In genomic region chr15:89307461-89307860, GRCm38 (mm10) we compare ENCODE assay signal across 26 mouse cellular contexts. TPM values are rescaled to one million over a fixed set of nuclear protein-coding genes. Genes with fewer than 3 reads are reported as not detected.
DNase-seq lines count a peak whose midpoint lies in the region; TF ChIP-seq lines count a peak whose summit lies in the region.
"Had no signal": no experiment of that assay in that cellular context is flagged by ENCODE, and none has a peak within 500 bp of the region (broad histone marks: within the 10 kb centered on the region; RNA-seq: fewer than 3 reads in every experiment).

No protein-coding gene starts in this region.

- 72% methylated on average over 13 of the region's 13 CpGs for whole genome bisulfite sequencing in heart, adult 2 months

- H3K4me3 ChIP-seq in heart, adult 2 months = no peak overlapping the region
- no peak overlapping the region for H3K4me3 ChIP-seq in left cerebral cortex, adult 2 months
- H3K4me3 ChIP-seq: embryonic facial prominence, embryonic 10.5 days; embryonic facial prominence, embryonic 12.5 days; forebrain, embryonic 13.5 days; forebrain, embryonic 15.5 days had no signal

- peaks cover 17% of the 10 kb centered on the region for H3K4me1 ChIP-seq in heart, adult 2 months (ENCODE audit: control insufficient read depth, insufficient read depth, low read length)

- no peaks in the 10 kb centered on the region for H3K27me3 ChIP-seq in heart, adult 2 months (ENCODE audit: control insufficient read depth, insufficient read depth, low read length)
- H3K27me3 ChIP-seq: CH12.LX; embryonic facial prominence, embryonic 12.5 days; forebrain, embryonic 13.5 days; forebrain, embryonic 15.5 days; Patski had no signal

- peaks cover 7% of the 10 kb centered on the region for H3K79me2 ChIP-seq in heart, adult 2 months (replicated peaks; ENCODE audit: control insufficient read depth, insufficient read depth, low read length)

- intact Hi-C loops in heart, adult 2 months (cut with DNase I) = no loop called here
- intact Hi-C loops in left cerebral cortex, adult 2 months (cut with DNase I) = no loop called here

- TF ChIP-seq CTCF in heart, adult 2 months (IDR thresholded peaks at IDR 0.05) = no peak
- no peak for TF ChIP-seq CTCF in left cerebral cortex, adult 2 months (IDR thresholded peaks at IDR 0.05)

- H3K9ac ChIP-seq in heart, adult 2 months (ENCODE audit: low read depth, low read length) = no peak overlapping the region
- H3K9ac ChIP-seq: embryonic facial prominence, embryonic 12.5 days; forebrain, embryonic 13.5 days; forebrain, embryonic 15.5 days; forebrain, postnatal 0 days had no signal

- TF ChIP-seq POLR2A in heart, adult 2 months (IDR thresholded peaks at IDR 0.05; ENCODE audit: insufficient read depth, low read depth, low read length) = no peak

- peak; percentile 41 for DNase-seq in cerebellum, adult 11-12 months
- DNase-seq in cerebellum, adult 11 months = no peak
- peak; percentile 91 for DNase-seq in heart, adult 11 months
- no peak for DNase-seq in heart, adult 2 months
- DNase-seq in left cerebral cortex, adult 2 months (ENCODE audit: extremely low spot score in 1 of 2, low spot score in 2 of 2) = no peak
- no peak for DNase-seq in left cerebral cortex, adult 9 months (ENCODE audit: low spot score in 2 of 2)
- DNase-seq in right cerebral cortex, postnatal 10 days (ENCODE audit: low spot score in 2 of 2) = peak; percentile 18 to 20
- DNase-seq in right cerebral cortex, adult 2 months (ENCODE audit: low spot score in 2 of 2) = no peak
- DNase-seq: adrenal gland, adult 8-10 months; adrenal gland, postnatal 14 days; adrenal gland, postnatal 36 days; B cell, adult 2 months; forebrain, postnatal 0 days had no signal

- no peak overlapping the region for H3K27ac ChIP-seq in heart, adult 2 months
- H3K27ac ChIP-seq in left cerebral cortex, adult 2 months = peak overlapping the region; percentile 67; the same call in 1 of the 2 replicates
- H3K27ac ChIP-seq: embryonic facial prominence, embryonic 10.5 days; embryonic facial prominence, embryonic 12.5 days; forebrain, embryonic 13.5 days; forebrain, embryonic 15.5 days had no signal

- no peak for TF ChIP-seq EP300 in heart, adult 2 months (IDR thresholded peaks at IDR 0.05; ENCODE audit: insufficient read depth, low read depth, low read length)

- no peaks in the 10 kb centered on the region for H3K36me3 ChIP-seq in heart, adult 2 months (ENCODE audit: control insufficient read depth, insufficient read depth, low read length)

RNA-seq across cellular contexts. Expression of gene Sbf1, which starts 7.7 kb away (rescaled TPM):
- 10 to 100 TPM; 61.3 to 63.6 TPM for total RNA-seq in heart, adult 2 months (2021)
- polyA plus RNA-seq in heart, adult 2 months (2012; rRNA removed) = 116 and 150 TPM in 2 replicates
- 100 to 1,000 TPM; 244 to 245 TPM for total RNA-seq in left cerebral cortex, adult 2 months (2021)

RNA-seq across cellular contexts. Expression of gene Adm2, which starts 15.1 kb away (rescaled TPM):
- total RNA-seq in heart, adult 2 months (2021) = not detected
- not detected in 2 replicates for polyA plus RNA-seq in heart, adult 2 months (2012; rRNA removed)
- not detected for total RNA-seq in left cerebral cortex, adult 2 months (2021)
- total RNA-seq: adrenal gland, adult 18-20 months; adrenal gland, adult 8-10 months; adrenal gland, postnatal 14 days; adrenal gland, postnatal 36 days; forebrain, postnatal 0 days; G1E had no signal
- polyA plus RNA-seq: activated CD4-positive, CD25-positive, alpha-beta regulatory T cell, adult 4 months; CD4-positive, CD25-positive, alpha-beta regulatory T cell, adult 4 months; cortical plate, adult 2 months; embryonic facial prominence, embryonic 12.5 days; forebrain, embryonic 13.5 days; forebrain, embryonic 15.5 days; forebrain, postnatal 0 days had no signal

RNA-seq across cellular contexts. Expression of gene Miox, which starts 26.7 kb away (rescaled TPM):
- total RNA-seq in heart, adult 2 months (2021) = not detected
- polyA plus RNA-seq in heart, adult 2 months (2012; rRNA removed) = not detected in 2 replicates
- not detected for total RNA-seq in left cerebral cortex, adult 2 months (2021)
- total RNA-seq: adrenal gland, postnatal 14 days; adrenal gland, postnatal 36 days; CH12.LX; forebrain, postnatal 0 days had no signal
- polyA plus RNA-seq: activated CD4-positive, CD25-positive, alpha-beta regulatory T cell, adult 4 months; CD4-positive, CD25-positive, alpha-beta regulatory T cell, adult 4 months; cortical plate, adult 2 months; embryonic facial prominence, embryonic 10.5 days; embryonic facial prominence, embryonic 12.5 days; embryonic facial prominence, embryonic 14.5 days; forebrain, embryonic 11.5 days; forebrain, embryonic 13.5 days; forebrain, embryonic 15.5 days; forebrain, postnatal 0 days; G1E; Patski had no signal

RNA-seq across cellular contexts. Expression of gene Lmf2, which starts 48.0 kb away (rescaled TPM):
- total RNA-seq in heart, adult 2 months (2021) = 10 to 100 TPM; 25.7 to 26.1 TPM
- polyA plus RNA-seq in heart, adult 2 months (2012; rRNA removed) = 32.9 and 33.3 TPM in 2 replicates
- 10 to 100 TPM; 18.8 to 19.8 TPM for total RNA-seq in left cerebral cortex, adult 2 months (2021)

RNA-seq across cellular contexts. Expression of gene Ncaph2, which starts 48.1 kb away (rescaled TPM):
- total RNA-seq in heart, adult 2 months (2021) = 10 to 100 TPM; 49.3 to 55.7 TPM
- 69.9 and 70.0 TPM in 2 replicates for polyA plus RNA-seq in heart, adult 2 months (2012; rRNA removed)
- 100 to 1,000 TPM; 108 TPM for total RNA-seq in left cerebral cortex, adult 2 months (2021)

Comparison
In these comparisons a context has a peak if more than half of its experiments do, and no peak if none do; other contexts are left out.
1. DNase-seq: peak in cerebellum, adult 11-12 months (single experiment), heart, adult 11 months (single experiment) and right cerebral cortex, postnatal 10 days (2 of 2); none in cerebellum, adult 11 months (single experiment), heart, adult 2 months (0 of 2), left cerebral cortex, adult 2 months (0 of 2), left cerebral cortex, adult 9 months (0 of 2) and right cerebral cortex, adult 2 months (0 of 2).